ENCODE assay signal across 30 mouse cellular contexts in the genomic region with DNA sequence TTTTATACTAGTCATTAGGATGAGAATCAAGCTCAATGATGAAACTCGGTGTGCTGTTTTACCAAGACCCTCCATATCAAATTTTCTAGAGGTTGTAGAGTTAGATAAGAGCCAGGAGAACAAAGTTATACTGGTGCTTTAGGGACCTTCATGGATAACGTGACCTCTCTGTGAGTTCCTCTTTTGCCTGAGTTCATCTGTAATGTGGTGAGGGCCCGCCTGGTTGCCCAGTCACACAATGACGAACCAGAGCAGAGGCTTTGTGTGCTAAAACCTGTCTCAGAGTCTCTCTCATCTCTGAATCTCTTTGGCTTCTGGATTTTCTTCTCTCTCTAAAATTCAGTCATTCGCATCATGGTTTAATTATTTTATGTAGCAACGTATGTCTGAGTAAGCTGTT.
"Had no signal": no experiment of that assay in that cellular context is flagged by ENCODE, and none has a peak within 500 bp of the region (broad histone marks: within the 10 kb centered on the region; RNA-seq: fewer than 3 reads in every experiment).

No protein-coding gene starts in this region.

- H3K4me1 ChIP-seq: liver, embryonic 13.5 days; liver, embryonic 15.5 days; megakaryocyte, embryonic 14.5 days had no signal

- H3K27me3 ChIP-seq: limb, embryonic 12.5 days; limb, embryonic 13.5 days; limb, embryonic 15.5 days; liver, embryonic 12.5 days; liver, embryonic 13.5 days; liver, embryonic 15.5 days; lung, embryonic 15.5 days; megakaryocyte, embryonic 14.5 days; midbrain, embryonic 12.5 days; midbrain, embryonic 13.5 days; midbrain, embryonic 15.5 days; neural tube, embryonic 12.5 days had no signal

- ATAC-seq: liver, embryonic 12.5 days; liver, postnatal 0 days; lung, postnatal 0 days; midbrain, embryonic 13.5 days; midbrain, embryonic 15.5 days; midbrain, embryonic 16.5 days had no signal

- H3K4me3 ChIP-seq: limb, embryonic 10.5 days; limb, embryonic 12.5 days; limb, embryonic 13.5 days; limb, embryonic 15.5 days; liver, embryonic 12.5 days; liver, embryonic 13.5 days; liver, embryonic 15.5 days; lung, embryonic 15.5 days; megakaryocyte, embryonic 14.5 days; midbrain, embryonic 10.5 days; midbrain, embryonic 12.5 days; midbrain, embryonic 13.5 days; midbrain, embryonic 15.5 days; myocyte; neural tube, embryonic 12.5 days had no signal

- H3K27ac ChIP-seq: limb, embryonic 10.5 days; limb, embryonic 12.5 days; limb, embryonic 13.5 days; limb, embryonic 15.5 days; liver, embryonic 12.5 days; liver, embryonic 13.5 days; liver, embryonic 14.5 days; liver, embryonic 15.5 days; lung, embryonic 15.5 days; macrophage; midbrain, embryonic 10.5 days; midbrain, embryonic 12.5 days; midbrain, embryonic 13.5 days; midbrain, embryonic 15.5 days; neural tube, embryonic 12.5 days had no signal

- DNase-seq: left cerebral cortex, postnatal 4 days; liver; liver, embryonic 13.5 days; liver, postnatal 0 days; lung, adult 18-20 months; lung, adult 2 months; lung, embryonic 14.5 days; lung, postnatal 10 days; lung, postnatal 14 days; lung, postnatal 36 days; lung, postnatal 4 days; midbrain, embryonic 14.5 days had no signal

- H3K36me3 ChIP-seq: limb, embryonic 10.5 days; limb, embryonic 12.5 days; limb, embryonic 13.5 days; limb, embryonic 15.5 days; liver, embryonic 12.5 days; liver, embryonic 13.5 days; liver, embryonic 15.5 days; lung, embryonic 15.5 days; midbrain, embryonic 10.5 days; midbrain, embryonic 12.5 days; midbrain, embryonic 13.5 days; midbrain, embryonic 15.5 days; neural tube, embryonic 12.5 days had no signal
